Mouse (Mus musculus) neural tube, embryonic 12.5 days (tissue): ENCODE results near the gene Wfikkn1. TPM values are rescaled to one million over a fixed set of nuclear protein-coding genes. Genes with fewer than 3 reads are reported as not detected.

Experiments used
- ATAC-seq: fragments of 200-750 bp; cut with Nextera tagmentation; 2 replicates; pipeline ENCODE4 v1.8.0; 2017; ENCODE audit warnings: low read depth, mild to moderate bottlenecking, moderate TSS enrichment, moderate library complexity; ENCODE audit not compliant: low FRiP score
- H3K27ac ChIP-seq: fragments of 300-500 bp; sonication (generic); 2 replicates; pipeline ENCODE4 v1.5.1; 2016
- H3K27me3 ChIP-seq: fragments of 300-500 bp; sonication (generic); replicated peaks from 2 replicates; pipeline ENCODE4 v1.6.1; 2016; ENCODE audit warnings: mild to moderate bottlenecking
- H3K36me3 ChIP-seq: fragments of 300-500 bp; sonication (generic); 2 replicates; pipeline ENCODE4 v1.6.1; 2016; ENCODE audit warnings: mild to moderate bottlenecking
- H3K4me1 ChIP-seq: fragments of 300-500 bp; sonication (generic); 2 replicates; pipeline ENCODE4 v1.6.1; 2016
- H3K4me2 ChIP-seq: fragments of 300-500 bp; sonication (generic); replicated peaks from 2 replicates; pipeline ENCODE4 v1.6.1; 2016; ENCODE audit warnings: mild to moderate bottlenecking
- H3K4me3 ChIP-seq: fragments of 300-500 bp; sonication (generic); 2 replicates; pipeline ENCODE4 v1.5.1; 2016
- H3K9ac ChIP-seq: fragments of 300-500 bp; sonication (generic); 2 replicates; pipeline ENCODE4 v1.6.1; 2016; ENCODE audit warnings: mild to moderate bottlenecking
- H3K9me3 ChIP-seq: fragments of 300-500 bp; sonication (generic); 2 replicates; pipeline ENCODE4 v1.6.1; 2016; ENCODE audit warnings: mild to moderate bottlenecking
- WGBS: fragments of 180-500 bp; shearing (Covaris S2); methylation state at CpG from one replicate; pipeline ENCODE4 v1.1.7; 2016; 5-methylcytosine and 5-hydroxymethylcytosine counted together
- polyA plus RNA-seq: library from polyadenylated mRNA; unstranded; fragments of >200 nt; fragmentation: Nextera tagmentation; extraction: Ambion mirVana; gene quantifications from 2 replicates; pipeline ENCODE4 v1.2.1, GENCODE M21; 2016

Gene Wfikkn1
- polyA plus RNA-seq: 0.63 and 0.86 TPM in 2 replicates

DNA sequence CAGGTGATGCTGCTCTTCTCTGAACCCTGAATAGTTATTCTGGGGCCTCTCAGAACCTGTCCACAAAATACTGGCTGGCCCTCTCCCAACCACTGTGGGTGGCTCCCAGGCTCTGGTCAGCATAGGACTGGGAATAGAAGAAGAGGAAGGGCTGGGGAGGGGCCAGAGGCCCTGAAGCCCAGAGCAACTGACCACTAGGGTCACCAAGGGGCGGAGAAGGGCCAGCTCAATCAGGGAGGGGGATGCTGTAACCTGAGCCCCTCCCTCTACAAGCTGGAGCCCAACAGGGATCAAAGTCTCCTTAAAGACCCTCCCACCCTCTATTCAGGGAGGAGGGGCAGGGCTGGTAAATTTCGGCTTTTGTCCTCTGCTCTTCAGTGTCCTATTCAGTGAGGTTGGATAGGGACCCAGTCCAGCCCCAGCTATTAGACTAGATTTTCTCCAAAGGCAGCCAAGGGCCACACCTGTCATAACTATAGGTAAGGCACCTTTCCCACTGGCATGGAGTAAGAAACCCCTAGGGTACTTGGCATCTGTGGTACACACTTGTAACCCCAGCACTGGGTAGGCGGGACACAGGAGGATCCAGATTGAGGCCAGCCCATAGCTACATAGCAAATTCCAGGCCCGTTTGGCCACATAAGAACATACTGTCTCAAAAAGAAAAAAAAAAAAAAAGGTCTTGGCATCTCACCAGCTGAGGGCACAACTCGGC is at the start of gene Wfikkn1:
TSS of gene Wfikkn1 (minus strand) at position 663 of the 715 bp plus-strand sequence.
- no peak within 1 kb of the TSS for H3K4me2 ChIP-seq
- H3K27ac ChIP-seq: no peak within 1 kb of the TSS
- peaks cover 55% of the 10 kb centered on the region for H3K36me3 ChIP-seq
- H3K9me3 ChIP-seq: no peaks in the 10 kb centered on the region
- no peak within 1 kb of the TSS for H3K9ac ChIP-seq
- WGBS: 9% methylated on average over 5 of the region's 5 CpGs
- ATAC-seq: no peak
- no peak within 1 kb of the TSS for H3K4me3 ChIP-seq
- H3K27me3 ChIP-seq: no peaks in the 10 kb centered on the region
- peaks cover 36% of the 10 kb centered on the region for H3K4me1 ChIP-seq

- peaks cover 35% of the 10 kb centered on the region for H3K36me3 ChIP-seq
- H3K4me2 ChIP-seq: no peak overlapping the region
- WGBS: 79% methylated on average over 2 of the region's 2 CpGs
- no peak overlapping the region for H3K9ac ChIP-seq
- no peaks in the 10 kb centered on the region for H3K27me3 ChIP-seq
- no peak overlapping the region for H3K27ac ChIP-seq
- no peaks in the 10 kb centered on the region for H3K9me3 ChIP-seq
- H3K4me1 ChIP-seq: peaks cover 4% of the 10 kb centered on the region; the same call in 1 of the 2 replicates
- no peak overlapping the region for H3K4me3 ChIP-seq
- no peak for ATAC-seq
Measured at GRCm38 (mm10) chr17:25925348-25925747, 44.7 kb upstream of the Wfikkn1 start.

DNA sequence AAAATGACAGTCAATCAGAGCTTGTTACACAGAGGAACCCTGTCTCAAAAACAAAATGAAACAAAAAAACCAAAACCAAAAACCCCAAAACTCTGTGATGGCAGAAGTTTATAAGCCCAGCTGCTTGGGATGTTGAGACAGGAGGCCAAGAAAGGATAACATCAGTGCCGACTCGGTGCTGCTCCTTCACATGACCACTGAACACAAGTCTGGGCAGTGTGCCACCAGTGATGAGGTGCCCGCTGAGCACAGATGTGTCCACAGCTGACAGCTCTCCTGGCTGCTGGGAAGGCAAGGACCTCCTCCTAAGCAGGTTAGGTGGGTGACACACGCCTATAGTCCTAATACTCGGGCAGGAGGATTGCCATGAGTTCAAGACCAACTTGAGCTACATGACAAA is 41.5 kb upstream of the Wfikkn1 start:
- 81% methylated on average over 5 of the region's 5 CpGs for WGBS

GRCm38 (mm10) chr17:25919786-25920642 is 39.4 kb upstream of the Wfikkn1 start:
- peak; percentile 99 for ATAC-seq
- WGBS: 0% methylated on average over 40 of the region's 40 CpGs
- Histone ChIP-seq H3K36me3 (peaks cover 3% of the 10 kb centered on the region; the same call in 1 of the 2 replicates), H3K4me1 (peaks cover 27% of the 10 kb centered on the region), H3K9ac (peak overlapping the region; percentile 64), H3K27me3 (no peaks in the 10 kb centered on the region), H3K9me3 (no peaks in the 10 kb centered on the region), H3K4me3 (peak overlapping the region; percentile 96), H3K4me2 (peak overlapping the region; percentile 92), H3K27ac (peak overlapping the region; percentile 86)

More for the DNA sequence above, 41.5 kb upstream of the Wfikkn1 start:
- Histone ChIP-seq H3K4me1 (peaks cover 24% of the 10 kb centered on the region), H3K27ac (no peak overlapping the region), H3K9ac (no peak overlapping the region), H3K9me3 (no peaks in the 10 kb centered on the region), H3K27me3 (no peaks in the 10 kb centered on the region), H3K4me2 (no peak overlapping the region), H3K4me3 (no peak overlapping the region), H3K36me3 (peaks cover 11% of the 10 kb centered on the region; the same call in 1 of the 2 replicates)
- no peak for ATAC-seq

- H3K27me3 ChIP-seq: no peaks in the 10 kb centered on the region
- no peaks in the 10 kb centered on the region for H3K9me3 ChIP-seq
- H3K4me1 ChIP-seq: peaks cover 27% of the 10 kb centered on the region
- H3K4me3 ChIP-seq: peak within 1 kb of the TSS; percentile 96
- H3K36me3 ChIP-seq: peaks cover 3% of the 10 kb centered on the region; the same call in 1 of the 2 replicates
- peak within 1 kb of the TSS; percentile 92 for H3K4me2 ChIP-seq
- ATAC-seq: peak; percentile 8; the same call in 1 of the 2 replicates
- H3K27ac ChIP-seq: peak within 1 kb of the TSS; percentile 86
- WGBS: under 1% methylated on average over 73 of the region's 78 CpGs
- H3K9ac ChIP-seq: peak within 1 kb of the TSS; percentile 89
Measured at GRCm38 (mm10) chr17:25919144-25919785, 38.6 kb upstream of the Wfikkn1 start, which contains the start of gene Rab40c. TSS of gene Rab40c (minus strand) at chr17:25919727.

DNA sequence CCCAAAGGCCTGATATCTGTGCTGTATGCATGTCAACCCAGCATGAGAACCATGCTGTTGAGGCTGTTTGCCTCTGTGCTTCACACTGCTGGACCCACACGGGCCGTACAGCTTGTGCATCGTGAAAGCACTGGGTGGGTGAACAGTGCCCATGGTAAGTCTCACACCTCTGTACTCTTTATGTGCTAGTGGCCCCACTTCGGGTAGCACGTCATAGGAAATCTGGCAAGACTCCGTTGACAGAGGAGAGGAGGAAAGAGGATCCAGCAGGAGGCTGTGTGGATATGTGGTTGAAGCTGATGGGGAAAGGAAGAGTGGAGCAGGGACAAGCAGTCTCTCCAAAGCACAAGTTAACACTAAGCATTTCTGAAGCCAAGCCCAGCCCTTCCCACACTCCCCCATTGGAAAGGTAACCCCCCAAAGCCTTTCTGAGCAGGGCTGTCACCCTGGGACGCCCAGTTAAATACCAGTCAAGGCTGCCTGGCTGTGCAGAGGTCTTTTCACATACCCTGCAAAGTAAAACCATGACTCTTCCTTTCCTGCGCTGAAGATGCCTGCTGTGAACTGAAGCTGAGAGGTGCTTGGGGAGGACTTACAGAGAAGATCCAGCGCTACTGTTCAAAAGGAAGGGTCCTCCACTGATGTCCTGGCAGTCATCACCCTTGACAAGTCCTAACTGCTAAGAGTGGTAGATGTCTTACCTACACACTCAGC is 37.5 kb upstream of the Wfikkn1 start:
- H3K4me3 ChIP-seq: peak overlapping the region; percentile 96
- peaks cover 27% of the 10 kb centered on the region for H3K4me1 ChIP-seq
- peaks cover 3% of the 10 kb centered on the region; the same call in 1 of the 2 replicates for H3K36me3 ChIP-seq
- 86% methylated on average over 9 of the region's 9 CpGs for WGBS
- H3K27me3 ChIP-seq: no peaks in the 10 kb centered on the region
- H3K4me2 ChIP-seq: peak overlapping the region; percentile 92
- no peaks in the 10 kb centered on the region for H3K9me3 ChIP-seq
- peak overlapping the region; percentile 89 for H3K9ac ChIP-seq
- ATAC-seq: no peak
- no peak overlapping the region for H3K27ac ChIP-seq

- Histone ChIP-seq H3K9me3 (no peaks in the 10 kb centered on the region), H3K27ac (no peak overlapping the region), H3K4me1 (peaks cover 27% of the 10 kb centered on the region), H3K36me3 (peaks cover 3% of the 10 kb centered on the region; the same call in 1 of the 2 replicates), H3K27me3 (no peaks in the 10 kb centered on the region), H3K4me2 (0 out of 2 replicates have a peak overlapping the region, but pooled peaks have one; percentile 92), H3K9ac (no peak overlapping the region), H3K4me3 (no peak overlapping the region)
- no peak for ATAC-seq
- 83% methylated on average over 8 of the region's 8 CpGs for WGBS
Measured at GRCm38 (mm10) chr17:25916931-25917647, 36.4 kb upstream of the Wfikkn1 start.

DNA sequence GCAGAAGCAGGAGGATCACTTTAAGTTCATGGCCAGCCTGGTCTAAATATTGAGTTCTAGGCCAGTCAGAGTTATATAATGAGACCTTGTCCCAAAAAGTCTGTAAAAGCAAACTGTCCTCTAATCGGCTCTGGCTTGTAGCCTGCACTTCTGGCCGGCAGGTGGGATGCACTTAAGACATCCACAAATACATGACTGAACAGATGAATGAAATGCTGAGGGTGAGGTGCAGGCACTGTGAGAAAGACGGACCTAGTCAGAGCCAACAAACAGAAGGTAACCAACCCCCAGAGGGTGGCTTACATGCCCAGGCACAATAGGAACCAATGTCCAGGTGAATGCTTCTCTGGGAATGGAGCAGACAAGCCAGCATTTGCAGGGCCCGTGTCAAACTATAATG is 33.6 kb upstream of the Wfikkn1 start:
- Histone ChIP-seq H3K9me3 (no peaks in the 10 kb centered on the region), H3K27ac (no peak overlapping the region), H3K27me3 (no peaks in the 10 kb centered on the region), H3K4me3 (no peak overlapping the region), H3K4me1 (peaks cover 24% of the 10 kb centered on the region), H3K4me2 (no peak overlapping the region), H3K9ac (no peak overlapping the region), H3K36me3 (peaks cover 3% of the 10 kb centered on the region; the same call in 1 of the 2 replicates)
- WGBS: 88% methylated on average over 4 of the region's 4 CpGs
- no peak for ATAC-seq

- no peaks in the 10 kb centered on the region for H3K9me3 ChIP-seq
- H3K36me3 ChIP-seq: peaks cover 3% of the 10 kb centered on the region; the same call in 1 of the 2 replicates
- 87% methylated on average over 1 of the region's 1 CpGs for WGBS
- no peak overlapping the region for H3K9ac ChIP-seq
- H3K27me3 ChIP-seq: no peaks in the 10 kb centered on the region
- H3K27ac ChIP-seq: no peak overlapping the region
- no peak for ATAC-seq
- no peak overlapping the region for H3K4me2 ChIP-seq
- no peak overlapping the region for H3K4me3 ChIP-seq
- H3K4me1 ChIP-seq: peaks cover 21% of the 10 kb centered on the region
Measured at GRCm38 (mm10) chr17:25913877-25914275, 33.2 kb upstream of the Wfikkn1 start.

GRCm38 (mm10) chr17:25913186-25913876 is 32.7 kb upstream of the Wfikkn1 start:
- no peak overlapping the region for H3K9ac ChIP-seq
- no peaks in the 10 kb centered on the region for H3K27me3 ChIP-seq
- no peaks in the 10 kb centered on the region for H3K9me3 ChIP-seq
- H3K4me2 ChIP-seq: no peak overlapping the region
- H3K4me1 ChIP-seq: peaks cover 16% of the 10 kb centered on the region
- no peak overlapping the region for H3K4me3 ChIP-seq
- peaks cover 3% of the 10 kb centered on the region; the same call in 1 of the 2 replicates for H3K36me3 ChIP-seq
- H3K27ac ChIP-seq: no peak overlapping the region
- ATAC-seq: no peak
- WGBS: 89% methylated on average over 14 of the region's 14 CpGs
